Mouse (Mus musculus): ENCODE data around the gene Cul3.

GRCm38 (mm10) chr1:80230612-80231011, 109.7 kb downstream of the Cul3 start:
- no peak for TF ChIP-seq CTCF (IDR thresholded peaks at IDR 0.05; ENCODE audit: borderline replicate concordance, control insufficient read depth, extremely low read depth, insufficient read depth, low read length, poor library complexity)
- TF ChIP-seq POLR2A (IDR thresholded peaks at IDR 0.05; ENCODE audit: control insufficient read depth, extremely low read depth, insufficient read depth, low read length, poor library complexity) = no peak

All from thymus, adult 2 months (tissue).